Mouse (Mus musculus) midbrain, embryonic 12.5 days (tissue): ENCODE measurements around the gene Bdh2. TPM values are rescaled to one million over a fixed set of nuclear protein-coding genes. Genes with fewer than 3 reads are reported as not detected.

Experiments used
- ATAC-seq: fragments of 200-750 bp; cut with Nextera tagmentation; 2 replicates; pipeline ENCODE4 v1.8.0; 2017; ENCODE audit warnings: low read depth, moderate TSS enrichment, moderate library complexity; ENCODE audit not compliant: low FRiP score
- H3K27ac ChIP-seq: fragments of 300-500 bp; sonication (generic); replicated peaks from 2 replicates; pipeline ENCODE4 v1.5.1; 2016; ENCODE audit warnings: mild to moderate bottlenecking
- H3K27me3 ChIP-seq: fragments of 300-500 bp; sonication (generic); 2 replicates; pipeline ENCODE4 v1.6.1; 2016; ENCODE audit warnings: mild to moderate bottlenecking
- H3K36me3 ChIP-seq: fragments of 300-500 bp; sonication (generic); 2 replicates; pipeline ENCODE4 v1.6.1; 2016
- H3K4me1 ChIP-seq: fragments of 300-500 bp; sonication (generic); 2 replicates; pipeline ENCODE4 v1.6.1; 2016
- H3K4me2 ChIP-seq: fragments of 300-500 bp; sonication (generic); replicated peaks from 2 replicates; pipeline ENCODE4 v1.6.1; 2016; ENCODE audit warnings: mild to moderate bottlenecking, moderate library complexity
- H3K4me3 ChIP-seq: fragments of 300-500 bp; sonication (generic); 2 replicates; pipeline ENCODE4 v1.5.1; 2016; ENCODE audit warnings: mild to moderate bottlenecking
- H3K9ac ChIP-seq: fragments of 300-500 bp; sonication (generic); replicated peaks from 2 replicates; pipeline ENCODE4 v1.6.1; 2016; ENCODE audit warnings: mild to moderate bottlenecking, moderate library complexity
- H3K9me3 ChIP-seq: fragments of 300-500 bp; sonication (generic); 2 replicates; pipeline ENCODE4 v1.6.1; 2016; ENCODE audit warnings: mild to moderate bottlenecking
- WGBS: fragments of 180-500 bp; shearing (Covaris S2); methylation state at CpG from one replicate; pipeline ENCODE4 v1.1.7; 2016; 5-methylcytosine and 5-hydroxymethylcytosine counted together
- polyA plus RNA-seq: library from polyadenylated mRNA; unstranded; fragments of >200 nt; fragmentation: Nextera tagmentation; extraction: Ambion mirVana; gene quantifications from 2 replicates; pipeline ENCODE4 v1.2.1, GENCODE M21; 2016

Gene Bdh2
- polyA plus RNA-seq, 1 experiment from 2014 or later: 5.4 TPM

DNA sequence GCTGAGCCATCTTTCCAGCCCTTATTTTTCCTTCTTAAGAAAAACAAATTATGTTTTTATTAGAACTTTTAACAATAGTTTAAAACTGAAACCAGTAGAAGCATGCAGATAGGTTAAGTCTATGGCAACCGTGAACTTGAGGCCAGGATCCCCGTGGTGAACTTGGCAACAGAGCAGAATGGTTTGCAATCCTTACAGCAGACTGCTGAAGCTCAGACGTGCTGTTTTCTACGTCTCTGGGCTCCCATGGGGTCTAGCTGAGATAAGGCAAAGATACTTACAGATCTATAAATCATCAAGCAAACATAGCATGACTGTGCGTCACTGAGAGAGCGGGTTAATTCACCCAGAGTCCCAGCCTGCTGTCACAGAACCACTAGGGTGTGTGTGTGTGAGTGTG lies 19.1 kb downstream of the Bdh2 start:
- no peaks in the 10 kb centered on the region for H3K9me3 ChIP-seq
- H3K4me3 ChIP-seq: no peak overlapping the region
- ATAC-seq: no peak
- H3K9ac ChIP-seq: no peak overlapping the region
- peaks cover 11% of the 10 kb centered on the region; the same call in 1 of the 2 replicates for H3K4me1 ChIP-seq
- H3K27ac ChIP-seq: no peak overlapping the region
- no peaks in the 10 kb centered on the region for H3K27me3 ChIP-seq
- 67% methylated on average over 6 of the region's 6 CpGs for WGBS
- no peak overlapping the region for H3K4me2 ChIP-seq
- H3K36me3 ChIP-seq: no peaks in the 10 kb centered on the region

DNA sequence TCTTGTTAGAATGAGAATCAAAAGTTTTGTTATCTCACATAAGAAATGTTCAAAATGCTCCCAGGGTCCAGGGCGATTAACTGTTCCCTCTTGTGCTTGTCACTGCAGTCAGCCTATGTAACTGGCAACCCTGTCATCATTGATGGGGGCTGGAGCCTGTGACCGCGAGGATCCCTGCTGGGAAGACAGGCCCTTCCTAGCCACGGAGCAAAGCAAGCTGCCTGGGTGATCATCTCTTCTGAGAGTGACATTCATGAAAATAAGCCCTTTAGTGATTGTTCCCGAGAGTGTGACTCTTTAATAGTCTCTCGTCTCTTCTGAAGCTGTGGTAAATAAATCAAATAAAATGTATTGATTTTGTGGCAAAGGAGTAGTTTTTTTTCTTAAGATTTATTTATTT lies 23.0 kb downstream of the Bdh2 start:
- peak; percentile 41 for ATAC-seq
- no peak overlapping the region for H3K4me3 ChIP-seq
- H3K27ac ChIP-seq: no peak overlapping the region
- H3K9me3 ChIP-seq: no peaks in the 10 kb centered on the region
- no peak overlapping the region for H3K9ac ChIP-seq
- H3K36me3 ChIP-seq: no peaks in the 10 kb centered on the region
- peaks cover 21% of the 10 kb centered on the region for H3K27me3 ChIP-seq
- H3K4me1 ChIP-seq: peaks cover 28% of the 10 kb centered on the region
- 6% methylated on average over 6 of the region's 6 CpGs for WGBS
- H3K4me2 ChIP-seq: no peak overlapping the region

DNA sequence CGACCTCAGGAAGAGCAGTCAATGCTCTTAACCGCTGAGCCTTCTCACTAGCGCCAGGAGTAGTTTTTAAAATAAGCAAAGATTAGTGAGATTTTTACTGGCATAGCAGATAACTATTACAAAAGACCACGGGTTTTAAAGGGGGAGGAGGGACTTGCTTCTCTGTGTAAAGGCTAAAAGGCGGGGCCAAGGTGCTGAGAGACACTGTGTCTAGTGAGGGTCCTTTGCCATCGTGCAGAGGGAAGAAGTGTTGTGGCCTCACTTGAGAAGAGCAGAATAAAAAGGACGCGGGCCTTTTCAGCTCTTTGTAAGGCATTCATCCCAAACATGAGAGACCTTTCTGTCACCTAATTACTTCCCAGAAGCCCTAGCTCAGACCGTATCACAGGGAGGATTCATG lies 23.5 kb downstream of the Bdh2 start:
- Histone ChIP-seq H3K4me2 (no peak overlapping the region), H3K4me1 (peaks cover 28% of the 10 kb centered on the region), H3K9me3 (no peaks in the 10 kb centered on the region), H3K27ac (no peak overlapping the region), H3K4me3 (no peak overlapping the region), H3K27me3 (peaks cover 21% of the 10 kb centered on the region), H3K9ac (no peak overlapping the region), H3K36me3 (no peaks in the 10 kb centered on the region)
- WGBS: 4% methylated on average over 9 of the region's 9 CpGs
- ATAC-seq: peak; percentile 42; the same call in 1 of the 2 replicates

DNA sequence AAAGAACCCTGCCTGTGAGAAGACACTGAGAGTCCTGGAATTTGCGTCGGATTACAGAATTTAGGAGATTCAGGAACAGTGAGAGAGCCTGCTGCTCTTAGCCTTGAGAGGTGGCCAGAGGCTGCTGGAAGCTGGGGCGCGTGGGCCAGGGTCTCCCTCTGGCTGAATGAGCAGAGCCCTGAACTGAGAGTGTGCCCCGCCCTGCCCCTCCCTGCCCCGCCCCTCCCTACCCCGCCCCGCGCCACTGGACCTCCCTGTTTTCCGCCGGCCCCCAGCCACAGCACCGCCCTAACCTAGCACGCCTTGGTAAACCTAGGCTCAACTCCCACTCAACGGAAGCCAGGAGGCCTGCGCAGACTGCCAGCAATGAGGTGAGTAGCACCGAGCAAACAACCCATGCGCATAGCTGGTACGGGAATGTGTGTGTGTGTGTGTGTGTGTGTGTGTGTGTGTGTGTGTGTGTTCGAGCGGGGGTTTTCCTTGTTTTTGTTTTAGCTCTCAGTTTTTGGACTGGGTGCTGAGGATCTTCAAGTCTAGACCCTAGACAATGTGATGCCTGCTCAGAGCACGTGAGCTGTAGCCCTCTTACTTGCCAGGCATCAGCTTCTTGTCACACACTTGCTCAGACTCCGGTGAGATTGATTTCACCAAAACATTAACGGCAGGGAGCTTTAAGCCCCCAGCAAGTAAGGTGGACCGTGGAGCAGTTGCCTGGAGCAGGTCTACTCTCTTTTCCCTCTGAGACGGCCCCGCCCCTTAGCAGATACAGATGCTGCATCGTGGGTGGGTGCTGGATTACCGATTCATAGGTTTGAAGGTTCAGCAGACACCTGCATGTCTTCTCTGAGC lies 26.6 kb downstream of the Bdh2 start, which contains the start of gene Slc9b2:
Slc9b2 (plus strand) TSS at position 290 of the 849 bp plus-strand sequence.
- H3K36me3 ChIP-seq: no peaks in the 10 kb centered on the region
- H3K27ac ChIP-seq: no peak within 1 kb of the TSS
- H3K4me1 ChIP-seq: peaks cover 28% of the 10 kb centered on the region
- H3K9ac ChIP-seq: peak within 1 kb of the TSS; percentile 21; the same call in 1 of the 2 replicates
- peak within 1 kb of the TSS; percentile 58 for H3K4me2 ChIP-seq
- peak; percentile 66 for ATAC-seq
- no peaks in the 10 kb centered on the region for H3K9me3 ChIP-seq
- H3K4me3 ChIP-seq: peak within 1 kb of the TSS; percentile 32
- peaks cover 24% of the 10 kb centered on the region for H3K27me3 ChIP-seq
- 9% methylated on average over 28 of the region's 28 CpGs for WGBS

DNA sequence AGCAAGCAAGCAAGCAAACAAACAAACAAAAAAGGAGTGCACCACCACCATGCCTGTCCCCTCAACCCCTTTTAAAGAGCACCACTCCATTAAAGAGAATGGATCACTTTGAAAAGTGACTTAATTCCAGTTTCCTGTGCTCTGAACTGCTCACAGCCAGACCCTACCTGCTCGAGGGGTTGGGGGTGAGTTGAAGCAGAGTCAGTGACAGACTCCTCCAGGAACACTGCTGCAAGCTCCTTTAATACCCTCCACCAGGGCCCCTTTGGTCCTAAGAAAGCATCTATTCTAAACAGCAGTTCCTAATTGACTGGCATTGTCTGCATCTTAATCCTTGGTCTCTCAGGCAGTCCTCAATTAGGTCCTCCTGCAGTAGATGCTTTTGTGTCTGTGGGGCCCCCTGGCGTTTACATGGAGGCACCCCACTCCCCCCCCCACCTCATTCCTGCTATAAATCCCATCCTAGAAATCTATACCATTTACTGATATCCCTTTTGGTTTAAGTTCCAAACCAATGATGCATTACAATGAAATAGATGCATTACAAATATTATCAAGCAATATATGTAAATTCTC lies 32.0 kb downstream of the Bdh2 start:
- ATAC-seq: peak; percentile 45; the same call in 1 of the 2 replicates
- 10% methylated on average over 2 of the region's 2 CpGs for WGBS

DNA sequence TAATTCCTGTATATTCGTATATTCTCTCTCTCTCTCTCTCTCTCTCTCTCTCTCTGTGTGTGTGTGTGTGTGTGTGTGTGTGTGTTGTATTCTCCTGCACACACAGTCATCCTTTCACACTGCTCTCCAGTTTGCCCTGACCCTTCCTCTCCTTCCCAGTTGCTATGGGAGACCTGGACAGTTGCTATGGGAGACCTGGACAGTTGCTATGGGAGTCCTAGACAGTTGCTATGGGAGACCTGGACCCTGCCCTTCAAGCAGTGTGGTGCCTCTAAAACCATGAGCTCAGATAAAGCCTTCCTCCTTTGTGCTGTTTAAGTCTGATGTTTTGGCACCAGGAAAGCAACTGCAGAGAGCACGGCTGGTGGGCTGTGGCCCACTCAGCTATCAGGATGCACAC lies 32.7 kb downstream of the Bdh2 start:
- peaks cover 3% of the 10 kb centered on the region; the same call in 1 of the 2 replicates for H3K27me3 ChIP-seq
- no peak overlapping the region for H3K4me3 ChIP-seq
- no peak overlapping the region for H3K9ac ChIP-seq
- H3K9me3 ChIP-seq: peaks cover 3% of the 10 kb centered on the region; the same call in 1 of the 2 replicates
- H3K4me1 ChIP-seq: peaks cover 6% of the 10 kb centered on the region; the same call in 1 of the 2 replicates
- H3K4me2 ChIP-seq: no peak overlapping the region
- no peak overlapping the region for H3K27ac ChIP-seq
- ATAC-seq: peak; percentile 75
- H3K36me3 ChIP-seq: no peaks in the 10 kb centered on the region
- 42% methylated on average over 2 of the region's 2 CpGs for WGBS

More for the DNA sequence above, 32.0 kb downstream of the Bdh2 start:
- H3K4me1 ChIP-seq: peaks cover 6% of the 10 kb centered on the region; the same call in 1 of the 2 replicates
- H3K27me3 ChIP-seq: peaks cover 8% of the 10 kb centered on the region
- H3K4me2 ChIP-seq: no peak overlapping the region
- no peak overlapping the region for H3K4me3 ChIP-seq
- no peaks in the 10 kb centered on the region for H3K36me3 ChIP-seq
- H3K9ac ChIP-seq: no peak overlapping the region
- H3K9me3 ChIP-seq: peaks cover 3% of the 10 kb centered on the region; the same call in 1 of the 2 replicates
- no peak overlapping the region for H3K27ac ChIP-seq

DNA sequence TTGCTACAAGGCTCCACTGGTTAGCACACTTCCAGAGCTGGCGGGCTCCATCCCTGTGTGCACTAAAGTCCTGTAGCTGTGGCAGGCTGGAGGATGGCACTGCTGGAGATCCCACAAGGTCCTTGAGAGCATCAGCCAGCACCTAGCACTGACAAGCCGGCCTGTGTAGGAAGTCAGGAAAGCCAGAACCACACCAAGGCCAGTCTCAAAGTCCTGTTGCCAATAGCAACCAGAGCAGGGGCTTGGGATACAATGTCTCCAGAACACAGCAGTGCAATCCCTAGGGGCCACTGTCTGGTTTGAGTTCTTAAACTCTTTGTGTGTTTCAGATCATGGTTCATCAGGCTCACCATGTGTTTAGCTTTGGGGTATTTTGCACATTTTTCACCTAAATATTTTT lies 33.8 kb downstream of the Bdh2 start:
- H3K36me3 ChIP-seq: no peaks in the 10 kb centered on the region
- no peak overlapping the region for H3K27ac ChIP-seq
- no peak overlapping the region for H3K4me3 ChIP-seq
- H3K9me3 ChIP-seq: peaks cover 3% of the 10 kb centered on the region; the same call in 1 of the 2 replicates
- no peak overlapping the region for H3K9ac ChIP-seq
- 60% methylated on average over 2 of the region's 2 CpGs for WGBS
- peaks cover 6% of the 10 kb centered on the region; the same call in 1 of the 2 replicates for H3K4me1 ChIP-seq
- H3K27me3 ChIP-seq: peaks cover 1% of the 10 kb centered on the region; the same call in 1 of the 2 replicates
- H3K4me2 ChIP-seq: no peak overlapping the region
- ATAC-seq: peak; percentile 65

DNA sequence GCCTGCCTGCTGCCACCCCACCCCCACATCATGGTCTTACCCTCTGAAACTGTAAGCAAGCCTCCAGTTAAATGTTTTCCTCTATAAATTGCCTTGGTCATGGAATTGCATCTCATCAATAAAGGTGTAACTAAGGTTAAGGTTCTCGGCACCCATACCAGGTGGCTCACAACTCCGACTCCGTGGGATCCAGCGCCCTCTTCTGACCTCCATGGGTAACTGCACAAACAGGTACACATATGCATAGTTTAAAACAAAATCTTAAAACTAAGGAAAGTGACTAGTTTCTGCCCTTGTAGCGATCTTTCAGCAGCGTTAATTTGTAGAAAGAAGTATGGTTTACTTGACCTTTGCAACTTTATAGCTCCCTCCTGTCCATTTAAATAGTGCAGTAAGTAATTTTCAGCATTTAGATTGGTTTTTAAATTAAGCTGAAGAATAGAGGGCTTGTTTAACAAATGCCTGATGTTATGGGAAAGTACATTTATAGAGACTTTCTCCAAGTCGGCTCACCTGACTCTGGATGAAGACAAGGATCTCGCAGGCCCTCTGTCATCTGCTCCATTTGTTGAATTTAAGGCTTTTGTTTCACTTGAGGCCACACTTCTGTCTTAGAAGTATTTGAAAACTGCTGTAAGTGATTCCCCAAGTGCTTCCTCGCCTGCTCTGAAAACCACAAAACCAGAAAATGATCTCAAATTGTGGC lies 34.9 kb downstream of the Bdh2 start:
- Histone ChIP-seq H3K4me2 (no peak overlapping the region), H3K27ac (no peak overlapping the region), H3K36me3 (no peaks in the 10 kb centered on the region), H3K9ac (no peak overlapping the region), H3K4me1 (peaks cover 6% of the 10 kb centered on the region; the same call in 1 of the 2 replicates), H3K9me3 (peaks cover 3% of the 10 kb centered on the region; the same call in 1 of the 2 replicates), H3K4me3 (no peak overlapping the region), H3K27me3 (no peaks in the 10 kb centered on the region)
- WGBS: 92% methylated on average over 9 of the region's 9 CpGs
- ATAC-seq: no peak

DNA sequence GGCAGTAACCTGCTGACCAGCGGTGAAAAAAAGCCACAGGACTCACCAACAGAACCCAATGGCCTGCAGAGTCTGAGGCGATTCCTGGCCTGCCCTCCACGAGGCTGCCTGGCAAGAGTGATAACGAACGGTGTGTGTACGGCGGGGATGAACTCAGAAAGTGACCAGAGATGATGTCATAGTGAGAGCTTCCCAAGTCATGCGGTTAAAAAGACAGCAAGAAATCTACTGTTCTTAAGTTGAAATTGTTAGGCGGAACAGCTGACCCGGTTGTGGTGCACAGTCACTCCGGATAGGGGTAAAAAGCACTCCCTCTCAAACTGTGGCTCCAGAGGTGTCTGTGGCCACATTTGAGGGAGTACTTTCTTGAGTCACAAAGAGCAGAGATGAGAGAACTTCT lies 37.3 kb downstream of the Bdh2 start:
- no peak for ATAC-seq
- Histone ChIP-seq H3K36me3 (no peaks in the 10 kb centered on the region), H3K9ac (no peak overlapping the region), H3K4me3 (no peak overlapping the region), H3K4me2 (no peak overlapping the region), H3K27ac (no peak overlapping the region), H3K27me3 (no peaks in the 10 kb centered on the region), H3K9me3 (peaks cover 3% of the 10 kb centered on the region; the same call in 1 of the 2 replicates), H3K4me1 (no peaks in the 10 kb centered on the region)
- 87% methylated on average over 11 of the region's 11 CpGs for WGBS

DNA sequence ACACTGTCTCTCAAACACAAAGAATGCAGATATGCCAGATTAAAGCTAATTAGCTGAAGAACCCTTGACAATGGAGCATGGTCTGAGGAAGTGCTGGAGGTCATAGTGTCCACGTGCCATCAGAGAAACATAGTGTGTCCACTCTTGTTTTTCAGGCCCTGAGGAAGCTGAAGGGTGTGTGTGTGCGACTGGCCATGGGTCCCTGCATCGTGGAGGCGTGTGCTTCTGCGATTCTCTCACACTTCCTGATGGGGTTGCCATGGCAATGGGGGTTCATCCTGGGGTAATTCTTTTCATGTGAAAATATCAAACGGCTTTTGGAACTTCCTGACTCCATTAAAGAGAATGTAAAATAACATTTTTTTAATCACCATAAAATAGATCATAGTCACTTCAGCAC lies 43.3 kb downstream of the Bdh2 start:
- H3K9ac ChIP-seq: no peak overlapping the region
- no peaks in the 10 kb centered on the region; the same call in 1 of the 2 replicates for H3K4me1 ChIP-seq
- H3K9me3 ChIP-seq: no peaks in the 10 kb centered on the region
- WGBS: 36% methylated on average over 6 of the region's 6 CpGs
- no peak overlapping the region for H3K27ac ChIP-seq
- no peak for ATAC-seq
- H3K4me3 ChIP-seq: no peak overlapping the region
- no peaks in the 10 kb centered on the region for H3K27me3 ChIP-seq
- H3K4me2 ChIP-seq: no peak overlapping the region
- no peaks in the 10 kb centered on the region for H3K36me3 ChIP-seq

DNA sequence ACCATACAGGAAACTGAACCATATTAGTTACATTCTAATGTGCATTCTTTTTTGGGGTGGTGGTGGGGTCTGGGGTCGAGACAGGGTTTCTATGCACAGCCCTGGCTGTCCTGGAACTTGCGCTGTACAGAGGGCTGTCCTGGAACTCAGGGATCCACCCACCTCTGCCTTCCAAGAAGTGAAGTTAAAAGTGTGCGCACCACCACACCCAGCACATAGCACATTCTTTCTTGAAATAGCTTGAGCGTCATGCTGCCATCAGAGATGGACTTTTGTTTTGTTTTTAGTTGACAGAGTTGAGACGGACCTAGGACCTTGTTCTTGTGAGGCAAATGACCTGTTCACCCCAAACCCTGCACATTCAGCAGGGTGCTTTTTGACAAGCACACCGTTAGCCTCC lies 46.2 kb downstream of the Bdh2 start:
- H3K4me3 ChIP-seq: no peak overlapping the region
- no peak overlapping the region for H3K4me2 ChIP-seq
- no peaks in the 10 kb centered on the region; the same call in 1 of the 2 replicates for H3K4me1 ChIP-seq
- no peaks in the 10 kb centered on the region for H3K27me3 ChIP-seq
- no peak overlapping the region for H3K9ac ChIP-seq
- no peak for ATAC-seq
- no peak overlapping the region for H3K27ac ChIP-seq
- 80% methylated on average over 6 of the region's 6 CpGs for WGBS
- no peaks in the 10 kb centered on the region for H3K9me3 ChIP-seq
- H3K36me3 ChIP-seq: no peaks in the 10 kb centered on the region
